Mouse (Mus musculus) c-Kit-positive CD71-negative TER-119-negative erythroid progenitor cells, embryonic 14.5 days (primary cell): ENCODE results near the gene Sos2.

Experiments used
- DNase-seq: peaks from one replicate; pipeline ENCODE4 v3.0.0-alpha.2; 2013; ENCODE audit warnings: low read depth

Gene Sos2

DNA sequence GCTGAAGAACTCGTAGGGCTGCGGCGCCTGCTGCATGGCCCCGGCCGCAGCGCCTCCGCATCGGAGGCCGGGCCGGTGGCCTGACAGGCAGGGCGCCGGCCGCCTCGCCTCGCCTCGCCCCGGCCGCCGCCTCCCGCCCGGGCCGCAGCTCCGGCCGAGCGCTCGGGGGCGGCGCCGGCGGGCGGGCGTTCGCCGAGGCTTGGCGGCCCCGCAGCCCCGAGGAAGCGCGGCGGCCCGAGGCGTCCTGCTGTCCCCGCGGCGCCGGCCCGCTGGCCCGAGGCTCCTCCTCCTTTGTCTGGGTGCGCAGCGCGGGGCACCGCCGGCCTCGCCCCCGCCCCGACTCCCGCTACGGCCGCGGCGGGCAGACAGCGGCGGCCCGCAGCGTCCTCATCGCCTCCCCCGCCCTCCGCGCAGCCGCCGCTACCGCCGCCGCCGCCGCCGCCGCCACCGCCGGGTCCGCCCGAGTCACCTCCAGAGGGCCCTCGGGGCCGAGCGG, at the start of gene Sos2:
Gene Sos2 (minus strand): TSS at position 287 of the 496 bp plus-strand sequence.
- DNase-seq = no peak

DNA sequence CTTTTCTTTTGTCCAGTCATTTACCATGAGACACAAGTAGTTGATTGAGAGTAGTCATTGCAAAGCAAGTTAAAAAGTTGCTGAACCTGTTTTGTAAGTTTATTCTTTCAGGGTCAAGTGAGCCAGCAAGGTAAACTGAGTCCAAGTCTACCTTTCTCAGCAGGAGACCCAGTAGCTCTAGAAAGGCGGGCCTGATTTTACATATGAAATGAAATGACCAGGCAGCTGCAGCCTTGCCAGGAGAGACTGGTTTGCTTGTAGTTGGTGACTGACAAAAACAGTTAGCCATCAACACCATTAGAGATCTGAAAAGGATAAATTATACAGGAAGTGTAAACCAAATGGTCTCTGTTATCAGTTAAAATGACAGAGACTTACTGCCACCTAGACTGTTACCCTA, 48.7 kb upstream of the Sos2 start:
- DNase-seq = no peak

DNA sequence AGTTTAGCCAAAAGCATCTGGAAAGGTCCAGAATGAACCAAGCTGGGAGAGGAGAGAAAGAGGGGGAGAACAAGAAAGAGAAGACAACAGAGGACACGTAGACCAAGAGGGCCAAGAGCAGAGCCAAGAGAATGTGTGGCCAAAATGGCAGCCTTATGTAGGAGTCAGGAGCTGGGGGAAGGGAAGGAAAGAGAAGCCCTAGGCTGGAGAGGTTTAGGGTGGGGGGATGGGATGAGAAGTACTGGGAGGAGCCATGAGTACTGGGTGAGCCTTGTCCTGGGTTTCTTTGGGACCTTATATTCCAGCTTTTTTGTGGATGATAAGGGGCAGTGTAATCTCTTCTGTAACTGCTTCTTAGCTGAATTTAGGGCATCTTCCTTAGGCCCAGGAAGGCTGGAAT, 47.6 kb upstream of the Sos2 start:
- DNase-seq = no peak

DNA sequence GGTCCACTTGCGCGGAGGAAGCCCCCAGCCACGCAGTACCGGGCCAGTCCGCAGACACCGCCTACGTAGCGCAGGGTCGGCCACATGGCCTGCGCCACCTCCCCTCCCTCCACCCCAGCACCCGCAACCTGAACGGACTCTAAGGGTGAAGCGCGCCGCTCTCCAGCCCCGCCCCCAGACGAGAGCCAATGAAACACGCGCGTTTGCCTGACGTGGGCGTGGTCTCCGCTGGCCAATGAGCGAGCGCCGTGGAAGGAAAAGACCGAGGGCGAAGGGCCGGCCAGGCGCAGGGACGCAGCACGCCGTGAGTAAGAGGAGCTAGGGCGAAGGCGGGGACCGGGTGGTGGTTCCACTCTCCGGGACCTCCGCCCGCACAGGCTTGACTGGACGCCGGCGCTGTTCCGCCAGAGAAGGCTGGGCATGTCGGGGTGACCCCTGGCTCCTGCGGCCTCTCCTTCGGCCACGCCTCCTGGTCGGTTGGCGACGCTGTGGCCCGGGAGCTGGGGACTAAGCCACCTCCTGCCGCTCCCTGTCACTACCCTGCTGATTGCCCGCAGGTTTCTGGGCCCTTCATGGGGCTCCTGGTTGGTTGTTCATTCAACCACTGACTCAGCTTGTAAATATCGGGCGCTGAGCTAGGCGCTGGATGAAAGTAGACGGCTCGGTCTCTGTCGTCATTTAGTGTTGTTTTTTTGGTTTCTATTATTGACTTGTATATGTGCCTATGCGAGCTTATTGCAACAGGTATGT, 43.2 kb upstream of the Sos2 start, which contains the start of the genes L2hgdh and Atp5s:
Gene L2hgdh (minus strand): TSS at position 163 of the 750 bp plus-strand sequence.
Gene Atp5s (plus strand): TSS at position 240 of the 750 bp plus-strand sequence.
- peak; percentile 98 for DNase-seq

DNA sequence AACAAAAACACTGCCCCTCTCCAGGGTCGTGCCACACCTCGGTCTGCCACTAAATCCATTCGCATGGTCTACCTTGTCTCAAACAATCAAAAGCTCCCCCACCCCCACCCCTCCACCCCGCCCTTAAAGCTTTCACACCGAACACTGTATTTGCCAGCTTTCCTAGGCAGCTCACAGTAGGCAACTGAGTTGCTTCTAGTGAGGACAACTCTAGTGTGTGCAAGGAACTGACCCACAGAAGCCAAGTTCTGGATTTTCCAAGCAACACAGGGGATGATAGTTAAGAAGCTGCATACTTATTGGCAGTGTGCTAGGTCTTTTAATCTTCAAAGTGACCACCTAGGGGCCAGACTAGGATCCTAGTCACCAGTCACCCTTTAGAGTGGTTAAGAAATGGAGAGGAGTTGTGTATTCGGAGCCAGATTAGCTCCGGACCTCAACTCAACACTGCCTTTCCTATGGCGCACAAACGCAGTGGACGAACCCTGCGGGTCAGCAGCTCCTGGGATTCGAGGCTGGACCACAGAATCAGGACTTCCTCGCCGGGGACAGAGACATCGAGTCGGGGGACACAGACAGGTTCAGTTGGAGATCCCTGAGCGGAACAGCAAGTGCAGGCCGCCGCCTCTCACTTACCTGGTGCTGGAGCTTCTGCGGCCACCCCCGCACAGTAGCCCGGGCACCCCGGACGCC, 42.5 kb upstream of the Sos2 start:
- no peak for DNase-seq

DNA sequence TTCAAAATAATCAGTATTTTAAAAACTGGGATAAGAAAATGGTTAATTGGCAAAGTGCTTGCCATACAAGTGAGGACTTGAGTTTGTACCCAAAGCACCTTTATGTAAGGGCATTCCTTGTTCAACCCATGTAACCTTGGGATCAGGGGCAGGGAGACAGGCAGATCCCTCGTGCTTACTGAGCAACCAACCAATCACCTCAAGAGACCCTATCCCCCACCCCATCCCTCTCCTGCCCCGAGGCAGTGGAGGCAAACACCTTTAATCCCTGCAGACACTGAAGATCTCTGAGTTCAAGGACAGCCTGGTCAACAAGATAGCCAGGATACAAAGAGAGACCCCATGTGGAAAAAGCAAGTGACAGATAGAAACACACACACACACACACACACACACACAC, 41.7 kb upstream of the Sos2 start:
- no peak for DNase-seq

DNA sequence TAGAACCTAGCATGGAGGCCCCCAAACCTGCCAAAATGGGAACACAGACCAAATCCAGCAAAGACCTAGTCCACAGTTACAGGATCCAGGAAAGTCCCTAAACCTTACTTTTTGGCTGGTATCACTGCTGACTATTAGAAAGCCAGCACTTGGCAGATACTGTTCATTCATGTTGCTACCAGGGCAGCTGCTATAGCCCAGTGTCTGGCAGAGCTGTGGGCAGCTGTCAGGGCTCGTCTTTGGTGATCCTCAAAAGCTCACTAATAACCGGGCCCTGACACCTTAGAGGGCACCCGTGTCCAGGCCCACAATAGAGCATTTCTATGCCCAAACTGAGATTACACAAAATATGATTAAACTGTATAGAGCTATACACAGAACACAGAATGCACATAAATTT, 41.2 kb upstream of the Sos2 start:
- no peak for DNase-seq

DNA sequence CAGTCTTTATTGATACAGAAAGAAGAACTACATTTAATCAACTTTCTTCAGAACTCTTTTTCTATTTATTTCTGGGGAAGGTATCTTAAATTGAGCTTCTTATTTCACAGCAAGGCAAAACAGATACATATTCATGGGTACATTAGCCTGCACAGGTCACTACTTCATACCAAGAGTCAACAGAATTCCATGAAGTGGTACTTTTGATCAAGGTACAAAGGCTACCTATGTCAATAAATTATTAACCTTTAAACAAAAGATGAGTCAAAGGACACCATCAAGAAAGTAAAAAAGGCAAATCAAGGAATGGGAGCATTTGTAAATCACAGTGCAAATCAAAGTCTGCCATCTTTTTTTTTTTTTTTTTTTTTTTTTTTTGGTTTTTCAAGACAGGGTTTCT, 32.0 kb upstream of the Sos2 start:
- no peak for DNase-seq

DNA sequence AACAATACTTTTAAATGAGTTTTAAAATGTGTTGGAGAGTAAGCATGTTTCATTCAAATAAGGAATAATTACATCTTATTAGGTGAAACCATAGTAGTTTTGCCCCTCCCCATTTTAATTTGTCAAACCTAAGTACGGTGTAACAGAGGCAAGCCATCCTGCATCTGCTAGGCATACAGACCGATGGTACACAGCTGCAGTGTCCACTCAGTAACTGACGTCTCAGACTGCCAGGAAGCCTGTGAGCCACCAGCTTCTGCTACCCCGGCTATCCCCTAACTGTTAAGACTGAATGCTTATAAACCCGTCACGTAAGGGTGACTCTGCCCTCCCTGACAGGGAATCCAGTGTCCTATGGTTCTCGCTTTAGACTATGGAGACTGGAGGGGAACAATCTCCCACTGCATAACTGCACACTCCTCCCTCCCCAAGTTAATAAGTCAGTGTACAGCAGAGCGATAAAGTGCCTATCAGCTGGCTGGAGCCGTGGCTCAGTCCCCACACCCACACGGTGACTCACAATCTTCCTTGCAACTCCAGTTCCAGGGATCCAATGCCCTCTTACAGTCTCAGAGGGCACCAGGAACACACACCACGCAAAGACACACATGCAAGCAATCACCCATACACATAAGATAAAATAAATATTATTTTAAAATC, 23.3 kb upstream of the Sos2 start:
- no peak for DNase-seq

DNA sequence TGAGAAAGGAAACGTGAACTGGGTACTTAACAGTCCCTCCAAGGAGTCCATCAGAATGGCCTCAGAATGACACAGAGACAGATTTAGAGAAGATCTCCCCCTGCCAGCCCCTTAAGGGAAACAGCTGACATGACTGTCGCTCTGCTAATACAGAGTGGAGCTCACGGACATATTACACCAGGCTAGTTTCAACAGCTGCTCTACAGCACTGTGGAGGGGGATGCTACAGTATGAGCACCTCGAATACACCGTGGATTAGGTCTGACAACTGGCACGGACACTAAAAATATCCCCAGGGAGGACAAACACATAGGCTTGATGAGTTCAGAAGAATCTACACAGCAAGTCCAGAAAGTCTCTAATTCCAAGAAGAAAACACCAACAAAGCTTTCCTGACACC, 16.7 kb upstream of the Sos2 start:
- DNase-seq = no peak

DNA sequence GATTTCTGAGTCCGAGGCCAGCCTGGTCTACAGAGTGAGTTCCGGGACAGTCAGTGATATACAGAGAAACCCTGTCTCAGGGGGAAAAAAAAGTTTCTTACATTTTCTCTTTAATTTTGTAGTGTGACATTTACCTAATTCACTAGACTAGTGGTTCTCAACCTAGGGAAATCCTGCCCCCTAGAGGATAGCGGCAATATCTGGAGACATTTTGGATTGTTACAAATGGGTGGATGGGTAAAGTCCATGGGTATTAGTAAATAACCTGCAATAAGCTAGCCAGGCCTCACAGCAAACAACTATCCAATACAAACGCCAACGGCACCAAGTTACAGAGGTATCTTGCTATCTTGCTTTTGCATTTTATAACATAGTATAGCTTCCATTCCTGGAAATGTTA, 15.1 kb upstream of the Sos2 start:
- DNase-seq = peak; percentile 62

DNA sequence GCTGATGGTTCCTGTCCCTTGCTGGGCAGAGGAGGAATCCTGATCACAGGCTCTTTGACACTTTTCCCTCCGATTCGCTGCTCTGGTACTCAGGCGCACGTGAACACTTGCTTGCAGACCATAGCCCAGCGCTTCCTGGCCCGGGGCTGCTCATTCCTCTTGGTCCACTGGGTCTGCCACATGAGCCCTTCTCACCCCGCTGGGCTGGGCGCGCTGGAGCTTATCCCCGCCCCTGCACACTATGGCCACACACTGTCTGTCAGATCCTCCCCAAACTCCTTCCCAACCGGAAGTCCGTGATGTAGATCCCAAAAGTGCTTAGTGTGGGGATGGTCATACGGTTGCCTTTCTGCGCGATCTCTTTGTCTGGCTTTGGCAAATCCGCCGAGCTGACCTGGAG, 11.8 kb upstream of the Sos2 start:
- DNase-seq = no peak

DNA sequence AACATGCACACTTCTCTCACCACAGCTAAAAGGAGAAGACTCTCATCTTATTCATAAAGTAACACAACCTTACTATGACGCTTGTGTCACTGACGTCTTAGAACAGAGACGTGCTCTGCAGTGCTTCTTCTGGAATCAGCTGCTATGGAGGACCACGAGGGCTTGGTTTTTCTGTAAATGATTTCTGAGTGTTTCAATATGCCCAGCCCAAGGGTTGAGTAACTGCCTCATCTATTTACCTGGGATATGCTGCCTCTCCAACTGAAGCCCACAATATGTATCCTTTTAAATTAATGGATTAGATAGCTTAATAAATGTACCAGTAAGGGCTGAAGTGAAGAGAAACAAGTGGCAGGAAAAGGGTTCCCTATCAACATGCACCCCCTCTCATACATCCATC, 9.1 kb upstream of the Sos2 start:
- DNase-seq = no peak

DNA sequence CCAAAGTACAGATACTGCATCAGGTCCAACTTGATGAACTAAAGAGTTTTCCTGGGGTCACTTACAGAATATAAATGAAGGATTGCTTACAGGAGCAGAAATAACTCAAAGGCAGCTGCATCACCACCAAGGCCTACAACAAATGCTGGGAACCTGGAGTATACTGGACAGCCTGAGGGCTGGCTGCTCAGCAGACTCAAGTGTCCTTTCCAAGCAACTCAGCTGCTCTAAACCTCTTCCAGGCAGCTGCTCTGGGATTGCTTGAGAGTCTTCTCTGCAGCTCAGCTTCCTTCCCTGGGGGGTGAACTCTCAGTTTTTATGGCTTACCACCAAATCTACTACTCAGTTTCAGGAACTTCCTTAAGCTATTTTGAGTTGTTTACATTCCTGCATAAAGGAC, 7.4 kb upstream of the Sos2 start:
- DNase-seq = no peak

DNA sequence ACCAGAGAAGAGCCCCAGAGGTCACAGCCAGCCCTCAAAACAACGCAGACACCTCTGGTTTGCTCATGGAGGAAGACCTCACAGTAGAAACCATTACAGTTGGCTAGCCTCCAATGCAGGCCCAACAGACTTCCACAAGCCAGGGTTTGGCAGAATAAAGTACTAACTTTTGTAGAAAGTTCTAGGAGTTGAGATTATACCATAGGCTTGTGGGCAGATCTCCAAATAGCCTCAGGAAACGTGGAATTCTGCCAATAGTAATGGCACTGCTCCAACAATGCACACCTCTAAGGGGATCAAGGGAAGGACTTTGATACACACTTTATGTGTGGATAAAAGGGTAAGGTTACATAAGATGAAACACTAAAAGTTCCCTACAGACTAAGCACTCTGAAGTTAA, 6.7 kb upstream of the Sos2 start:
- no peak for DNase-seq

DNA sequence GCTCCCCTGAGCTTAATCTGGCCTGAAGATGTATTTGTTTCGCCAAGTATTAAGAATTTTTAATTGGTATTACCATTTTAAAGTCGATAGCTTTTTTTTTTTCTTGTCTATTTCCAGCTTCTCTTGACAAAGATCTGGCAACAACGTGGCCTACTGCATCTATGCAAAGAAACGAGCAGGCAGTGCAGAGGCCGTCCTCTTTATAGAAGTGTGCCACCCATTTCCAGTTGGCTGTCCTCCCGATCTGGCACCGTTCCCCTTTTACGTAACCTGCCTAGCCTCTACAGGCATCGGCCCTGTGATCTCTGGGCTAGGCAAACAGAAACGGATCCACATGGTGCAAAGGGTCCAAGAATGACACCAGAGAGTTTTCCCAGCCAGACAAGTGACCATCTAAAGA, 1.9 kb upstream of the Sos2 start:
- peak; percentile 42 for DNase-seq

DNA sequence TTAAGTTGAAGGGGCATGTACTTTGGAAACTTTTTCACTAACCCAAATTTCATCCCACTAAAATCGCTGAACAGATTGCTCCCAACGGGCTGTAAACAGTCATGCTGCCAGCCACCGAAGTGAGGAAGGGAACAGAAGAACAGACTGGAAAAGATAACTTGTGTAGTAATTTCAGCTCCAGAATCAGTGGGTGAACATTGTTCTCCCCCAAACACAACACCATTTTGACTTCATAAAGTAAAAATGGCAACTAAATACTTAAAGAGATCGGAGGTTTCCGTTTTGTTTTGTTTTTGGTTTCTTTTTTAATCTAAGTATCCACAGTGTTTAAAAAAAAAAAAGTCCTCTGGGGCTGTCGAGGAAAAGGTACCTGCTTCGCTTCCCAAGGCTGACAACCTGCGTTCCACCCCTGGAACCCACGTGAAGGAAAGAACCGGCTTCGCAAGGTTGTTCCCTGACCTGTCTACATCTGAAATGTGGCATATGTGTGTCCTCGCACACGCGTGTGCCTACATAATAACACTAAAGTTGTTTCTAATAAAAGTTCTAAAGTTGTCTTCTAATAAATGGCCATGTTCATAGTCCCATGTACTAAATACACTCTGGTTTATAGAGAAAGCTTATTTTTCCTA, 1.3 kb upstream of the Sos2 start:
- DNase-seq = no peak

DNA sequence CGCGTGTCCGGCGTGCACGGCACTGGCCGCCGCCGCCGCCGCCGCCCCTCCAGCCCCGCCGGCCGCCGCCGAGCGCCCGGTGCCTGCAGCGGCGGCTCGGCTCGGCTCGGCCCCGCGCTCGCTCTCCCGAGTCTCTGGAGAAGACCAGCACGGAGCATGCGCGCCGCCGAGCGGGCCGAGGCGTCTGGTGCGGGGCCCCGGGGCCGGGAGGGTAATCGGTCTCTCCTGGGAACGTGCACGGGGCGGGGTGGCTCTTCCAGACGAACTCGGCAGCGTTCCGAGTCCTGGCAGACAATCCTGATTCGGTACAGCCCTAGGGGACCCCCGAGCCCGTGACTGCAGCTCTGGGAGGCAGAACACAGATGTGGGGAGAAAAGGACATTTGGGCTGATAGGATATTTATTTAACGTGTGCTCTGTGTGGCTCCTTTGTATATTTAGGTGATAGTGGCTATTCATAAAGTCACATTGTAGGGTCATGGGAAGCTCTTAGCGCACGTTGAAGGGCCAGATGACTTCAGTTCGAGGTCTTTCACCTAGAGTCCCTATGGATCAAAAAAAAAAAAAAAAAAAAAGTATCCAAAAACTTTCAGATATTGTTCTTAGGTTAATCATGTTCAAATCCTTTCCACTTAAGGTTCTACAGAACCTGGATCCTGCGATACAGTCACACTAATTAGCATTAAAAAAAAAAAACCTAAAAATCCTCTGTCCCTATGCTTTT, 574 bp upstream of the Sos2 start:
- DNase-seq = peak; percentile 55

DNA sequence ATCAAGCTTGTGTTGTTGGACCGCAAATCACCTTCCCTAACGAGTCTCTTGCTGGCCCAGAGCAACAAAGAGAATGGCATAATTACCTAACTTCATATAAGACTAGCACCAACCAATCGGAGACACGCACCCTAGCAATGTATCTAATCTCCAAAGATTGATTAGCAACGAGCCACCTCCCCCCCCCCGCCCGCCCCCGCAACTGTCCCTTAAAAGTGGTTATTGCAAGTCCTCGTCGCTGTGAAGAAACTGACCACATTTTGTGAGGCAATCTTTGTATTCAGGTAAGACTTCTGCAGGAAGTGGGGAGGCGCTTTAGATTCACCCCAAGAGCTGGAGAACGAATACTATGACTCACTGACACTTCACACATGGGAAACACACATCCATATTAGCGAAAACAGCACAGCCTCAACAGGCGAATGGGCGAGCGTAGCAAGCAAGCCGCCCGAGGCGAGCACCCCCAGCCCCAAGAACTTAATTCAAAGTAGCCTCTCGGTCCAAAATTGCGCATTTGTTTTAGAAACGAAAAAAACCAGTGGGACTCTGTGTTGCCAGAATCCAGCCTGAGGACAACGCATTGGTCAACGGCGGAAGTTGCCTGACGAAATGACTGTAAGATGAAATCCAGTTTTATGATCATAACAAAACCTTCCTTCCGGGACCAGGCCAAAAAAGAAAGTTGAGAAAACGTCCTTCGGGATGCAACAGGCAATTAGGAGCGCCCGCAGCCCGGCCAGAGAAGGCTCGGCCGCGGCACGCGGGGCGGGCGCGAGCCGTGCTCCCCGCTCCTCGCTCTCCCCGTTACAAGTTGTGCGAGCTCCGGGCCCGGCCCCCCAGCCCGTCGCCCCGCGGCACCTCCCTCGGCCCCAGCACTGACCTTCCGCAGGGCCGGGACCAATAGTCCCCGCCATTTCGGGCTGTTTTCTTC, 752 bp downstream of the Sos2 start:
- peak; percentile 60 for DNase-seq

DNA sequence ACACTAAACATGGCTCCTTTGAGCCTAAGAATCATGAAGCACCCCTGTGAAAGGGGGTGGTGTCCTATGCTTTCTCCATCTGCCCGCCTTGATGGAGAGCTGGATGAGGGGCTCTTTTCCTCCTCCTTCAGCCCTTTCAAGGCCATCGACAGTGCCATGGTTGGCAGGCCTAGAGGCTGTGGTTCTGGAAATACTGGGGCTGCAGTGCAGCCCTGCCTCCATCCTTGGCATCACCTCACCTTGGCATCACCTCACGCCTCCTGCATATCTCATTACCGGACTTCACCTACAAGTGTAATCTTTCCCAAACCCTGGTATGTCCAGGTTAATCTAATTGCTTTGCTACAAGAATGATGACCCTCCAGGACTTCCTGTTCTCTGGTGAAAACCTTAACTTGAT, 5.5 kb downstream of the Sos2 start:
- no peak for DNase-seq
